Mouse (Mus musculus): Measurements from ENCODE around the gene Zscan18. TPM values are rescaled to one million over a fixed set of nuclear protein-coding genes. Genes with fewer than 3 reads are reported as not detected.
"Not testable (repeated sequence)": the region's sequence is repeated elsewhere in the genome, so short reads cannot be mapped to it uniquely, and the experiment has no call there.

Zscan18 gene
- total RNA-seq (2021), result under 1 TPM; 0.48 to 0.91 TPM

- peak; percentile 51 for DNase-seq (ENCODE audit: low spot score)
- intact Hi-C loops (cut with DNase I), result loop anchor here (2.0 to 10.0 kb wide), 2 partner anchors 16 to 172 kb away; partner anchors contain the start of genes Zfp329 and Zfp446
Observed at GRCm38 (mm10) chr7:12802866-12803726, at the start of gene Zscan18. Gene Zscan18 (minus strand): TSS chr7:12803635.

DNA sequence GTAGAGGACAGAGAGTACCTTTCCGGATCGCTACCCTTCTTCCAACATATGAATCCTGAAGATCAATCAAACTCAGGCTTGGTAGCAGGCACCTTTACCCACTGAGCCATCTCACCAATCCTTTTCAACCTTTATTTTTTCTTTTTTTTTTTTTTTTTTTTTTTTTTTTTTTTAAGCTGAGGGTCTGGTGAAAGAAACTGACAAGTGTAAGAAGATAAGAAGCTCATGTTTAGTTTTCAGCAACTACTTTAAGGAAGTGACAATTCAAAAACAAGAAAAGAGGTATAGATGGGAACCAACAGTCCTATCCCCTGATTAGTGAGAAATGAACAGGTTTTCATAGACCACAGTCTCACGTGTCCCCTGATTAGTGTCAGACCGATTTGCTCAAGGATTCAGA lies 32.3 kb upstream of the Zscan18 start:
- intact Hi-C loops (cut with DNase I), result loop anchor here (2.0 to 5.0 kb wide), 2 partner anchors 17 to 47 kb away; partner anchors contain the start of genes Zfp128 and Zfp329

GRCm38 (mm10) chr7:12835193-12835671 lies 31.8 kb upstream of the Zscan18 start:
- DNase-seq (ENCODE audit: low spot score), result no peak
- intact Hi-C loops (cut with DNase I), result loop anchor here (2.0 to 5.0 kb wide), 2 partner anchors 16 to 47 kb away; partner anchors contain the start of genes Zfp128 and Zfp329

More for the DNA sequence above, 32.3 kb upstream of the Zscan18 start:
- no peak for DNase-seq (ENCODE audit: low spot score)

GRCm38 (mm10) chr7:12834162-12835120 lies 31.0 kb upstream of the Zscan18 start, which contains the start of gene Zfp110:
Gene Zfp110 (plus strand): TSS chr7:12834761.
- DNase-seq (ENCODE audit: low spot score), result peak; percentile 84
- intact Hi-C loops (cut with DNase I), result loop anchor here (2.0 to 5.0 kb wide), 3 partner anchors 16 to 357 kb away; partner anchors contain the start of genes Zfp128, Zfp329 and Zfp606

DNA sequence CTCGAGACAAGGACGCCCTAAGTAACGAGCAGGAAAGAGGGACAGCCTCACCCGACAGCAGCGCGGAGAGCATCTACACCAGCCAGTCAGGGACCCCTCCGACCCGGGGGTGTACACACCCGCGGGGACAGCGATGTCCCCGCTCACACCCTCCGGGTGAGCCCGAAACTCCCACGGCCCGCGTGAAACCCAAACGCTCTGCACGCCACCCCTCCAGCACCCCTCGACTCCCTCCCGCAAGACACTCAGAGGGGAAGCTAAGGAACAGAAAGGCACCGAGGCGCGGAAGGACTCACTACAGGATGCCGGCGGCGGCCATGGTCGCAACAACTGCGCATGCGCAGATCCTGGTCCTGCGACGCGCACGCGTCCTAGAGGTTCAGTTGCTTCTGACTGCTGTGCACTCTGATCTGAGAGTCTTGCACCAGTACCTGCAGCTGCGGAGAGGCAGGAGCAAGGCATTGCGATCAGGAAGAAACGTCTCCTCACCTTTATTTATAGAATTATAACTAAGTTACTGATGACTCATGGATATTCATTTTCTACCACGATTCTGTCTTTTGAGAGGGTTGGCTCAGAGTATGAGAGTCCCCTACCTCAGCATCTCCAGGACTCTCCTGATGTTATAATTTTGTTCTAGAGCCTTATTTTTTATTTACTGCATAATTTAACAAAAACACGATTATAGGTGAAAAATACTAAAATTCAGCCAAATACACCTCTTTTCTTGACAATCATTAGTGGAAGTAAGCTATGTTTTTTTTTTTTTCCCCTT lies 15.3 kb upstream of the Zscan18 start, which contains the start of gene Zfp329:
Gene Zfp329, minus strand, starts transcription at position 338 of the 775 bp plus-strand sequence.
- intact Hi-C loops (cut with DNase I), result loop anchor here (2.0 kb wide), 2 partner anchors 16 kb away; partner anchors contain the start of genes Zfp110 and Zscan18
- peak; percentile 82 for DNase-seq (ENCODE audit: low spot score)

DNA sequence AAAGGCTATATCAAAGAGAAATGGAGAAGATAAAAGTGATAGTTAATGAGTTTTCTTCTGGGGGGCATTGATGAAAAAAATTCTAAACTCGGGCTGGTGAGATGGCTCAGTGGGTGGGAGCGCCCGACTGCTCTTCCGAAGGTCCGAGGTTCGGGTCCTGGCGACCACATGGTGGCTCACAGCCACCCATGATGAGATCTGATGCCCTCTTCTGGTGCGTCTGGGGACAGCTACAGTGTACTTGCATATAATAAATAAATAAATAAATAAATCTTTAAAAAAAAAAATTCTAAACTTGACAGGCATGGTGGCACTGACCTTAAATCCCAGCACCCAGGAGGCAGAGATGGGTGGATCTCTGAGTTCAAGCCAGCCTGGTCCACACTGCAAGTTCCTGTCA lies 12.1 kb upstream of the Zscan18 start:
- DNase-seq (ENCODE audit: low spot score), result no peak
- intact Hi-C loops (cut with DNase I), result no loop called here

DNA sequence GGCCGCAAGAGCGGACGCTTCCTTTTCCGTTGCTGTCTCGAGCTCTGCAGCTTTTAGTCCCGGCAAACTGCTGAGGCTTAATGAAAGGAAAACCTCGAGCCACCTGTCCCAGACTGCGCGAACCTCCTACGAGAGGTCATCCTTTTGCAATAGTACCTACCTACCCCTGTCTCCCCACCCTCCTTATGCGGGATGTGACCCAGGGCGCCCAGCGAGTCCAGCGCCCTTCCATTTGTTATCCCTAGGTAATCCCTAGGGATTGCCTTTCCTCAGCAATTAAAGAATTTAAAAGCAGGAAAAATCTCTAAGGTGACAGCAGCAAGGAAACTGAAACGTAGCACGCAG lies 264 bp upstream of the Zscan18 start:
- intact Hi-C loops (cut with DNase I), result loop anchor here (2.0 to 10.0 kb wide), 2 partner anchors 15 to 171 kb away; partner anchors contain the start of genes Zfp329 and Zfp446
- DNase-seq (ENCODE audit: low spot score), result no peak

DNA sequence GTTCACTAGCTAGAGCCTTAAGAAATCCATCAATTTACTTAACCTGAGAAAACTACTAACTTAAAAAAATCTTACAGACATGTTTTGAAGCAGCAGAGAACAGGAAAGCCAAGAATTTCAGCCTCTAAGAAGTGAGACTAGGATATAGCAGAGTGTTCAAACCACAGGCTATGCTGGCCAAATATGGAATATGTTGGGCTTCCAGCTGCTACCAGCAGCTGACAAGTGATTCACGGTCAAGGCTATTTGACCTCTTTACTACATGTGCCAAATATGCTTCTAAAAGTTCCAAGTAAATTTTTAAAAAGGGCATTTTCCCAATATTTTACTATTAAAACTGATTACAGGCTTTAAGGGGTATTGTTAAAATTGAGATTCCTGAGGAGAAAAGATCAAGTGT lies 3.9 kb downstream of the Zscan18 start:
- intact Hi-C loops (cut with DNase I), result loop anchor here (10.0 kb wide), 1 partner anchor 45 kb away; no protein-coding TSS in a partner anchor
- no peak for DNase-seq (ENCODE audit: low spot score)

GRCm38 (mm10) chr7:12797971-12798370 lies 5.5 kb downstream of the Zscan18 start:
- no peak for DNase-seq (ENCODE audit: low spot score)
- intact Hi-C loops (cut with DNase I), result loop anchor here (10.0 kb wide), 1 partner anchor 47 kb away; no protein-coding TSS in a partner anchor

- DNase-seq (ENCODE audit: low spot score), result not testable (repeated sequence)
Observed at GRCm38 (mm10) chr7:12792624-12793023, 10.8 kb downstream of the Zscan18 start.

GRCm38 (mm10) chr7:12788025-12788424 lies 15.4 kb downstream of the Zscan18 start:
- DNase-seq (ENCODE audit: low spot score), result no peak
- intact Hi-C loops (cut with DNase I), result no loop called here

More at GRCm38 (mm10) chr7:12792624-12793023, 10.8 kb downstream of the Zscan18 start:
- intact Hi-C loops (cut with DNase I), result loop anchor here (10.0 kb wide), 1 partner anchor 52 kb away; no protein-coding TSS in a partner anchor

- intact Hi-C loops (cut with DNase I), result no loop called here
- DNase-seq (ENCODE audit: low spot score), result no peak
Observed at GRCm38 (mm10) chr7:12787333-12787732, 16.1 kb downstream of the Zscan18 start.

DNA sequence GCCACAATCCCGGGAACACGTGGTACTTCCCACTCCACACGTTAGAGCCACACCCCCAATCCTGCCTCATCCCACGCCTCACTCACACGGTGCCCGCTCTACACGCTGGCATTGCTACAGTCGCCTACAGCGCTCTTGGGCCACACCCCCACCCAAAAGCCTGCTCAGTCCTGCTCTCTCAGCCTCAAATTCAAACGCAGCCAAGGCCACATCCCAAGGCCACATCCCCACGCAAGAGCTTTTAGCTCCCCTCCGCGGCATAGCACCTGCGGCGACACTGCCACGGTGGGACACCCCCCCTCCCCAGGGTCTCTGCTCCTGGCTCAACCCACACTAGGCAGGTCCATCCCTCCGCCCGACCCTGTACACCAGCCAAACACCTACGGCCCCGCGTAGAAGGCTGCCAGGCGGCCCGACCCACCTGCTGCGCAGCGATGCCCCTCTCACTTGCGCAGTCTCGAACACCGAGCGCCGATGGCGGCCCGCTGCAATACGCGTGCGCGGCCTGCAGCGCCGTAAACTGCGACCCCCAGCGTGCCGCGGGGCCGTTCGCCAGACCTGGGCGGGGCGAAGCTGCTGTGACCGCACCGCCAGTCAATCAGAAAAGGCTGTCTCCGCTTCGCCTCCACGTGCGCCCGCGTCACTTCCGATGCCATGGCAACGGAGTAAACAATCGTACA lies 23.1 kb downstream of the Zscan18 start:
- intact Hi-C loops (cut with DNase I), result no loop called here

DNA sequence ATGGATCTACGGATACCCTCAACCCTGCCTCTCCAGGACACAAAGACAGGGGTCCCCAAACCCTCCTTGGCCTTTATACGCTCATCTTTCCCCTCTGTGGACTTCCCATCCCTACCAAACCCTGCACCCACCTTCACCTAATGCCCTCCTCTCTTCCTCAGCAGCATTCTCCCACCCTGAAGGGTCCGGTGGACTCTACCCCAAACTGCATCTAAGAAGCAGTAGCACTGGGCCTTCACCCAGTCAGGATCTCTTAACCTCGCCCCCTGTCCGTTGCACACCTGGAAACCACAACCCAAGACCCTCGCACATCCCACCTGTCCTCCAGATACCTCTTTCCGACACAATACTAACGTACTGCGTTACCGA lies 23.7 kb downstream of the Zscan18 start:
- DNase-seq (ENCODE audit: low spot score), result no peak
- intact Hi-C loops (cut with DNase I), result no loop called here

More for the DNA sequence above, 23.1 kb downstream of the Zscan18 start:
- DNase-seq (ENCODE audit: low spot score), result peak; percentile 61

GRCm38 (mm10) chr7:12779141-12779540 lies 24.3 kb downstream of the Zscan18 start:
- DNase-seq (ENCODE audit: low spot score), result no peak
- intact Hi-C loops (cut with DNase I), result no loop called here

GRCm38 (mm10) chr7:12774606-12775005 lies 28.8 kb downstream of the Zscan18 start:
- intact Hi-C loops (cut with DNase I), result no loop called here

GRCm38 (mm10) chr7:12774111-12774510 lies 29.3 kb downstream of the Zscan18 start:
- no peak for DNase-seq (ENCODE audit: low spot score)
- intact Hi-C loops (cut with DNase I), result no loop called here

More at GRCm38 (mm10) chr7:12774606-12775005, 28.8 kb downstream of the Zscan18 start:
- DNase-seq (ENCODE audit: low spot score), result peak; percentile 9

Measured in heart, postnatal 25 days (tissue).